19 mouse cellular contexts compared by ENCODE assay signal in genomic region chr9:84678416-84678815, GRCm38 (mm10).
"Had no signal": no experiment of that assay in that cellular context is flagged by ENCODE, and none has a peak within 500 bp of the region (broad histone marks: within the 10 kb centered on the region; RNA-seq: fewer than 3 reads in every experiment).

No protein-coding gene starts in this region.

- H3K4me3 ChIP-seq: midbrain, embryonic 10.5 days; midbrain, embryonic 12.5 days; myocyte; neural tube, embryonic 13.5 days; neural tube, embryonic 15.5 days had no signal

- ATAC-seq: midbrain, embryonic 16.5 days had no signal

- H3K27me3 ChIP-seq: midbrain, embryonic 12.5 days; neural tube, embryonic 13.5 days; neural tube, embryonic 15.5 days had no signal

- DNase-seq: lung, adult 18-20 months; lung, embryonic 14.5 days; lung, postnatal 10 days; lung, postnatal 4 days; midbrain, embryonic 14.5 days; retina, postnatal 1 day; right cerebral cortex, adult 18-20 months; right cerebral cortex, postnatal 25 days; right cerebral cortex, postnatal 4 days; spleen, adult 18-20 months; thymus, adult 18-20 months; thymus, postnatal 14 days; thymus, postnatal 36 days had no signal

- H3K27ac ChIP-seq: midbrain, embryonic 10.5 days; midbrain, embryonic 12.5 days; neural tube, embryonic 13.5 days; neural tube, embryonic 15.5 days had no signal

- H3K4me2 ChIP-seq: lung, embryonic 14.5 days; midbrain, embryonic 12.5 days; neural tube, embryonic 13.5 days; neural tube, embryonic 15.5 days had no signal

- H3K36me3 ChIP-seq: midbrain, embryonic 10.5 days; midbrain, embryonic 12.5 days; neural tube, embryonic 13.5 days; neural tube, embryonic 15.5 days had no signal

- H3K9ac ChIP-seq: lung, embryonic 14.5 days; midbrain, embryonic 12.5 days; neural tube, embryonic 13.5 days; neural tube, embryonic 15.5 days had no signal

- H3K9me3 ChIP-seq: midbrain, embryonic 10.5 days; midbrain, embryonic 12.5 days; neural tube, embryonic 13.5 days; neural tube, embryonic 15.5 days had no signal

- H3K4me1 ChIP-seq: midbrain, embryonic 10.5 days; midbrain, embryonic 12.5 days; neural tube, embryonic 13.5 days; neural tube, embryonic 15.5 days had no signal
